Mouse (Mus musculus): ENCODE results near the gene Msmb. TPM values are rescaled to one million over a fixed set of nuclear protein-coding genes. Genes with fewer than 3 reads are reported as not detected.
"Not testable (repeated sequence)": the region's sequence is repeated elsewhere in the genome, so short reads cannot be mapped to it uniquely, and the experiment has no call there.

Gene Msmb
- total and polyA plus RNA-seq, 3 experiments = not detected

GRCm38 (mm10) chr14:32193557-32193956 is 51.7 kb downstream of the Msmb start:
- Histone ChIP-seq H3K36me3 (ENCODE audit: control insufficient read depth in 1 of 2, insufficient read depth in 2 of 2, low read length in 2 of 2) (peaks cover 57 to 60% of the 10 kb centered on the region in 2 experiments), H3K79me2 (ENCODE audit: control insufficient read depth, insufficient read depth, low read length, poor library complexity) (peaks cover 27% of the 10 kb centered on the region), H3K4me1 (ENCODE audit: control insufficient read depth in 1 of 2, insufficient read depth in 2 of 2, low read length in 2 of 2) (peaks cover 15 to 16% of the 10 kb centered on the region in 2 experiments)
- H3K4me3 ChIP-seq (ENCODE audit: control insufficient read depth in 1 of 2, insufficient read depth in 1 of 2, low read depth in 2 of 2, low read length in 2 of 2); H3K27me3 ChIP-seq (ENCODE audit: control insufficient read depth in 1 of 2, insufficient read depth in 2 of 2, low read length in 2 of 2); H3K27ac ChIP-seq (ENCODE audit: control insufficient read depth, low read depth, low read length); H3K9ac ChIP-seq (ENCODE audit: control insufficient read depth, low read depth, low read length, poor library complexity, severe bottlenecking); H3K9me3 ChIP-seq (replicated peaks; ENCODE audit: insufficient read depth, low read length): not testable (repeated sequence)
- peak; percentile 53 for DNase-seq (ENCODE audit: low read depth, low spot score)
- peak; percentile 44; the same call in 1 of the 2 replicates for TF ChIP-seq MXI1 (IDR thresholded peaks at IDR 0.05; ENCODE audit: low read depth, low read length)
- peak; percentile 50 for TF ChIP-seq SMC3 (IDR thresholded peaks at IDR 0.05; ENCODE audit: low read depth, low read length)
- 0 out of 2 replicates have a peak, but pooled peaks have one; percentile 37 for TF ChIP-seq MYC (IDR thresholded peaks at IDR 0.05; ENCODE audit: low read depth, low read length)
- TF ChIP-seq ZC3H11A (IDR thresholded peaks at IDR 0.05; ENCODE audit: low read depth, low read length) = 0 out of 2 replicates have a peak, but pooled peaks have one; percentile 9
- peak; percentile 20 to 66 (median 26); a peak in 5 of 6 replicates for TF ChIP-seq CTCF (IDR thresholded peaks at IDR 0.05 in 2 of 3, conservative IDR thresholded peaks at IDR 0.05 in 1 of 3; ENCODE audit: control insufficient read depth in 1 of 3, insufficient read depth in 1 of 3, low read depth in 2 of 3, low read length in 3 of 3, poor library complexity in 1 of 3, severe bottlenecking in 1 of 3)
- TF ChIP-seq ZNF384 (IDR thresholded peaks at IDR 0.05; ENCODE audit: low read depth, low read length) = 0 out of 2 replicates have a peak, but pooled peaks have one; percentile 3
- TF ChIP-seq RAD21 (IDR thresholded peaks at IDR 0.05; ENCODE audit: low read depth, low read length) = peak; percentile 22; the same call in 1 of the 2 replicates
- peak; percentile 45; the same call in 1 of the 2 replicates for TF ChIP-seq SIN3A (IDR thresholded peaks at IDR 0.05; ENCODE audit: low read length)

- H3K27ac ChIP-seq (ENCODE audit: control insufficient read depth, low read depth, low read length) = peak overlapping the region; percentile 87
Observed at GRCm38 (mm10) chr14:32201354-32201753, 59.5 kb downstream of the Msmb start.

More at GRCm38 (mm10) chr14:32201354-32201753, 59.5 kb downstream of the Msmb start:
- Histone ChIP-seq H3K36me3 (ENCODE audit: control insufficient read depth in 1 of 2, insufficient read depth in 2 of 2, low read length in 2 of 2) (peaks cover 28 to 46% of the 10 kb centered on the region in 2 experiments), H3K79me2 (ENCODE audit: control insufficient read depth, insufficient read depth, low read length, poor library complexity) (peaks cover 67% of the 10 kb centered on the region), H3K27me3 (ENCODE audit: control insufficient read depth in 1 of 2, insufficient read depth in 2 of 2, low read length in 2 of 2) (no peaks in the 10 kb centered on the region), H3K9ac (ENCODE audit: control insufficient read depth, low read depth, low read length, poor library complexity, severe bottlenecking) (peak overlapping the region; percentile 100), H3K9me3 (replicated peaks; ENCODE audit: insufficient read depth, low read length) (no peaks in the 10 kb centered on the region), H3K4me3 (ENCODE audit: control insufficient read depth in 1 of 2, insufficient read depth in 1 of 2, low read depth in 2 of 2, low read length in 2 of 2) (peak overlapping the region; percentile 98 to 100), H3K4me1 (ENCODE audit: control insufficient read depth in 1 of 2, insufficient read depth in 2 of 2, low read length in 2 of 2) (peaks cover 13 to 19% of the 10 kb centered on the region in 2 experiments)
- TF ChIP-seq ELF1 (IDR thresholded peaks at IDR 0.05; ENCODE audit: low read depth, low read length) = no peak
- TF ChIP-seq SIN3A (IDR thresholded peaks at IDR 0.05; ENCODE audit: low read length) = peak; percentile 82; the same call in 1 of the 2 replicates
- TF ChIP-seq SMC3 (IDR thresholded peaks at IDR 0.05; ENCODE audit: low read depth, low read length) = no peak
- 0 out of 2 replicates have a peak, but pooled peaks have one; percentile 39 for TF ChIP-seq E2F4 (IDR thresholded peaks at IDR 0.05; ENCODE audit: borderline replicate concordance, low read depth, low read length)
- TF ChIP-seq MAZ (IDR thresholded peaks at IDR 0.05; ENCODE audit: low read depth, low read length) = 0 out of 2 replicates have a peak, but pooled peaks have one; percentile 16
- no peak for TF ChIP-seq ZNF384 (IDR thresholded peaks at IDR 0.05; ENCODE audit: low read depth, low read length)
- TF ChIP-seq CHD1 (IDR thresholded peaks at IDR 0.05; ENCODE audit: low read depth, low read length) = 0 out of 2 replicates have a peak, but pooled peaks have one; percentile 17
- peak; percentile 87 for TF ChIP-seq MXI1 (IDR thresholded peaks at IDR 0.05; ENCODE audit: low read depth, low read length)
- TF ChIP-seq BHLHE40 (IDR thresholded peaks at IDR 0.05; ENCODE audit: borderline replicate concordance, low read depth, low read length) = no peak
- no peak for TF ChIP-seq MAFK (IDR thresholded peaks at IDR 0.05; ENCODE audit: borderline replicate concordance, low read depth, low read length)
- peak; percentile 80 for TF ChIP-seq MYC (IDR thresholded peaks at IDR 0.05; ENCODE audit: low read depth, low read length)
- peak; percentile 81 for TF ChIP-seq MAX (IDR thresholded peaks at IDR 0.05; ENCODE audit: low read length)
- no peak for TF ChIP-seq ZMIZ1 (IDR thresholded peaks at IDR 0.05; ENCODE audit: low read depth, low read length)
- no peak for TF ChIP-seq GABPA (IDR thresholded peaks at IDR 0.05; ENCODE audit: low read depth, low read length)
- peak; percentile 66 for DNase-seq (ENCODE audit: low read depth, low spot score)
